Mouse (Mus musculus) cerebellum, adult 18-20 months (tissue): ENCODE measurements around the gene Abcc4.

ENCODE experiments used
- DNase-seq, 2 experiments: peaks; one replicate each; pipeline ENCODE4 v3.0.0; 2021

Gene Abcc4

GRCm38 (mm10) chr14:118490525-118490924, 215.5 kb downstream of the Abcc4 start:
- no peak for DNase-seq

- DNase-seq, result no peak
These were observed 219.7 kb downstream of the Abcc4 start for GRCm38 (mm10) chr14:118486349-118486748.

- DNase-seq, result no peak
These were observed 220.4 kb downstream of the Abcc4 start for GRCm38 (mm10) chr14:118485646-118486045.

GRCm38 (mm10) chr14:118482320-118482719, 223.7 kb downstream of the Abcc4 start:
- DNase-seq, result no peak

GRCm38 (mm10) chr14:118481779-118482178, 224.2 kb downstream of the Abcc4 start:
- no peak for DNase-seq

GRCm38 (mm10) chr14:118476329-118476728, 229.7 kb downstream of the Abcc4 start:
- no peak for DNase-seq

- DNase-seq, result no peak
These were observed 230.9 kb downstream of the Abcc4 start for GRCm38 (mm10) chr14:118475100-118475454.

- DNase-seq, result no peak
These were observed 231.6 kb downstream of the Abcc4 start for GRCm38 (mm10) chr14:118474226-118475099.

GRCm38 (mm10) chr14:118473831-118474193, 232.2 kb downstream of the Abcc4 start:
- no peak for DNase-seq

GRCm38 (mm10) chr14:118473188-118473830, 232.7 kb downstream of the Abcc4 start:
- DNase-seq, result no peak

GRCm38 (mm10) chr14:118465331-118465730, 240.7 kb downstream of the Abcc4 start:
- no peak for DNase-seq

- no peak for DNase-seq
These were observed 241.6 kb downstream of the Abcc4 start for GRCm38 (mm10) chr14:118464401-118464800.

GRCm38 (mm10) chr14:118452572-118452971, 253.4 kb downstream of the Abcc4 start:
- no peak for DNase-seq

GRCm38 (mm10) chr14:118440155-118440554, 265.9 kb downstream of the Abcc4 start:
- DNase-seq, result no peak

GRCm38 (mm10) chr14:118437156-118437931, 268.7 kb downstream of the Abcc4 start:
- DNase-seq, result no peak

GRCm38 (mm10) chr14:118436791-118437155, 269.2 kb downstream of the Abcc4 start:
- peak in 1 of 2 experiments; percentile 9 for DNase-seq

GRCm38 (mm10) chr14:118435676-118436330, 270.2 kb downstream of the Abcc4 start:
- DNase-seq, result no peak

GRCm38 (mm10) chr14:118434842-118435241, 271.2 kb downstream of the Abcc4 start:
- DNase-seq, result no peak

- no peak for DNase-seq
These were observed 272.2 kb downstream of the Abcc4 start for GRCm38 (mm10) chr14:118433848-118434247.
